Mouse (Mus musculus): ENCODE results near the gene Kmt5c.

Kmt5c gene

GRCm38 (mm10) chr7:4746326-4746980 is 6.5 kb downstream of the Kmt5c start:
- DNase-seq (ENCODE audit: low read depth, low spot score), result no peak

DNA sequence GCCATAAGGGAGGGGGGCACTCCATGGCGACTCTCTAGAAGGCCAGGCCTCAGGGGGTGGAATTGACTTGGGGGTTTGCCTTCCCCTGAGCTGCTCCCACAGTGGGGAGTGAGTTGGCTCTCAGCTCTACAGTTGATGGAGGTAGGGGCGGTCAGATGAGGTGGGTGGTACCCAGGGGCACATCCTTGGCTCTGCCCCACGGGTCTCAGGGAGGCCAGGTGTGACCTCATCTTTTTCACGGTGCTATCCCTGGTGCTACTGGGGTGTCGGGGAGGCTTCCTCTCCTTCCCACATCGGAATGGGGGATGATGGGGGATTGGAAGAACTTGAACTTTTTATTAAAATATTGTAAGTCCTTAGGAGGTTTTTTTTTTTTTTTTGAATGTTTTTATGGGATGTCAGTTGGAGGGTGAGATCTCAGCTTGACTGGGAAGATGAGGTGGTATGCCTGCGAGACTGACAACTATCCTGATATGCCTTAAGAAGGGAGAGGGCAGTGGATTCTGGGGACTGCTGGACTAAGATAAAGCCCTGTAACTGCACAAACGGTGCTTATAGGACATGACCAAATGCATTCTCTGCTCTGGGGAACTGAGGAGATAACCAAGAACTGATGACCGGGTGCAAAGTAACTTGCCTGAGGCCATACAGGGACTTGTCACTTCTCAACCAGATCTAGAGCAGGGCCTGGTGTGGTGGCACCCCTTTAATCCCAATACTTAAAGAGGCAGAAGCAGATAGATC is 7.4 kb downstream of the Kmt5c start:
- no peak for DNase-seq (ENCODE audit: low read depth, low spot score)

DNA sequence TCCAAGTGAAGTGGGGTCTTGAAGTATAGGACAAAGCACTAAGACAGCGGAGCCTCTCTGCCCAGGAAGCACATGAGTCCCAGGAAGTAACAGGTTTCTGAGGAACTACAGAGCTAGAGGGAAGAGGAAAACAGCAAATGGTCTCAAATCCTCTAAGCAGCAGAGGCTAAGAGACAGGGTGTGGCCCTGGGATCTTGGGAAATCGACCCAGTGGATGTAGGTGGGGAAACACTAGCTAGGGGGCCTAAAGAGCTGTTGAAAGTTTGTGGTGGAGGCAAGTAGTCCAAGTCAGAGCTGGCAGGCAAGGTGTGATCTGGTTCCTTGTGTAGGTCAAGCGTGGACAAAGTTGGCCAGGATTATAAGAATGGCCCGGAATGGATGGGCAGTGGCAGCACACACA is 8.4 kb downstream of the Kmt5c start:
- DNase-seq (ENCODE audit: low read depth, low spot score), result no peak

GRCm38 (mm10) chr7:4749169-4749568 is 9.3 kb downstream of the Kmt5c start:
- DNase-seq (ENCODE audit: low read depth, low spot score), result no peak

DNA sequence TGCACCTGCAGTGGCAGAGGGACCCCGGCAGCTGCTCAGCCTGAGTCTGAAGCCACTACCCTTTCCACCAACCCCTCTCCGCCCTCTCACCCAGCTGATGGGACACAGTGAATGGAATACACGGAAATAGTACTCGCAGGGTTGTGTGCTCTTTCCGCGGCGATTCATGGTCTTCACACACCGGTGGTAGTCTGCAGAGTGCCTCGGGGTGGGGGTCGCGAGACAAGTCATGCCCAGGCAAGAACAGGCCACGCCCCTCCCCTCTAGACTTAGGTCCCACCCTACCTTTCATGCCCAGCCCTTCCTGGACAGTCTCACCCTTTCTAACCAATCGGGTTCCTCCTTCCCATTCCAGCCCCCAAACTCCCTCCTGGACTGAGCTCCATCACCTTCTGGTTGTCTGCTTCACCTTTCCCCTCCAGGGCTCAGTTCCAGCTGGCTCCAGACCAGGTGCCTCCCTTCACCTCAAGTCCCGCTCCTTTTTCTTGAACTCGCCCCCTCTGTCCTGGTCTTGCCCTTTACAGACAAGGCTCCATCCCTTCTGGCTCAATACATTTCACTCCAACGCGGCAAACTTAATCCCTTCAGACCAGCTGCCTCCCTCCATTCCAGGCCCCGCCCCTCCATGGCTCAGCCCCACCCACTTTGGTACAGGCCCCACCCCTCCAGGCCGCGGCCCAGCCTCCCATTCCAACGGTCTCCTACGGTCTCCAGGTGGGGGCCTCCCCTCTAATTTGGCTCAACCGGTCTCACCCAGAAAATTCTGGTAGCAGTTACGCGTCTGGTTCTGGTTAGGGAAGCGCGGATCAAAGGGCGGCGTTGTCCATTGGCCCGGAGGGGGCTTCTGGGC is 12.3 kb downstream of the Kmt5c start:
- DNase-seq (ENCODE audit: low read depth, low spot score), result no peak

GRCm38 (mm10) chr7:4752821-4753570 is 13.1 kb downstream of the Kmt5c start, which contains the start of gene Cox6b2:
TSS of gene Cox6b2 (minus strand) at chr7:4753094.
- no peak for DNase-seq (ENCODE audit: low read depth, low spot score)

DNA sequence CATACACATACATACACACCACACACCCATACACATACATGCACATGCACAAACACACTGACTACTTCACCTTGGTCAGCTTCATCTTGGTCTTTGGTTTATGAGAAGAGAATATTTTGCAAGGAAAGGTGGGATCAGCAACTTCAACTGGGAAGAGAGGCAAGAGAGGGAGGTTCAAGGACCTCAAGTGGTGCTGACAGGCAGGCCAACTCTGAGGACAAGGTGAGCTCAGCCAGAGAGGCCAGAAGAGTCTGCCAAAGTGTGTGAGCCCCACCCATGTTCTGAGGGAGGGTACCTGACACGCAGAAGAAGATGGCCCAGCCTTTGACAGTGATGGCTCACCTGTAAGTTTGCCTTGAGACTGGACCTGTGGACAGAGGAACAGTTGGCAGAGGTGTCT is 19.8 kb downstream of the Kmt5c start:
- no peak for DNase-seq (ENCODE audit: low read depth, low spot score)

- no peak for DNase-seq (ENCODE audit: low read depth, low spot score)
Observed at GRCm38 (mm10) chr7:4764946-4765710, 25.2 kb downstream of the Kmt5c start.

DNA sequence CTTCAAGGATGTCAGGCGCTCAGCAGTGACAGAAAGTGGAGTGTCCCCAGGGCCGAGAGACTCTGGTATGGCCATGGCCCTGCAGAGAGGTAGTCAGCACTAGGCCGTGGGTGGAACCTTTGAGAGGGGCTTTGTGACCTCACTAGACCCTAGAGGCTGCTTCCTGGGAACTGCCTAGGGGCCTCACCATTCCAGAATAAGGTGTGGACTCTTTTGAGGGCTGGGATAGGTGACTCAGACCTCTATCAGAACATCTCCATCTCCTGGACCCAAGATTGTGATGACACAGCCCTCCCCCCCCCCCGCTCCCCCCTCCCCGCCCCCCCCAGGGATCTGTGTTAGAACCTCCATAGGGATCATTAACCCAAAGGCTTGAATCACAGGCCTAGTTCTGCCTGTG is 31.3 kb downstream of the Kmt5c start, which contains the start of gene Fam71e2:
Gene Fam71e2, minus strand, starts transcription at position 101 of the 400 bp plus-strand sequence.
- no peak for DNase-seq (ENCODE audit: low read depth, low spot score)

GRCm38 (mm10) chr7:4776131-4776530 is 36.2 kb downstream of the Kmt5c start:
- DNase-seq (ENCODE audit: low read depth, low spot score), result no peak

DNA sequence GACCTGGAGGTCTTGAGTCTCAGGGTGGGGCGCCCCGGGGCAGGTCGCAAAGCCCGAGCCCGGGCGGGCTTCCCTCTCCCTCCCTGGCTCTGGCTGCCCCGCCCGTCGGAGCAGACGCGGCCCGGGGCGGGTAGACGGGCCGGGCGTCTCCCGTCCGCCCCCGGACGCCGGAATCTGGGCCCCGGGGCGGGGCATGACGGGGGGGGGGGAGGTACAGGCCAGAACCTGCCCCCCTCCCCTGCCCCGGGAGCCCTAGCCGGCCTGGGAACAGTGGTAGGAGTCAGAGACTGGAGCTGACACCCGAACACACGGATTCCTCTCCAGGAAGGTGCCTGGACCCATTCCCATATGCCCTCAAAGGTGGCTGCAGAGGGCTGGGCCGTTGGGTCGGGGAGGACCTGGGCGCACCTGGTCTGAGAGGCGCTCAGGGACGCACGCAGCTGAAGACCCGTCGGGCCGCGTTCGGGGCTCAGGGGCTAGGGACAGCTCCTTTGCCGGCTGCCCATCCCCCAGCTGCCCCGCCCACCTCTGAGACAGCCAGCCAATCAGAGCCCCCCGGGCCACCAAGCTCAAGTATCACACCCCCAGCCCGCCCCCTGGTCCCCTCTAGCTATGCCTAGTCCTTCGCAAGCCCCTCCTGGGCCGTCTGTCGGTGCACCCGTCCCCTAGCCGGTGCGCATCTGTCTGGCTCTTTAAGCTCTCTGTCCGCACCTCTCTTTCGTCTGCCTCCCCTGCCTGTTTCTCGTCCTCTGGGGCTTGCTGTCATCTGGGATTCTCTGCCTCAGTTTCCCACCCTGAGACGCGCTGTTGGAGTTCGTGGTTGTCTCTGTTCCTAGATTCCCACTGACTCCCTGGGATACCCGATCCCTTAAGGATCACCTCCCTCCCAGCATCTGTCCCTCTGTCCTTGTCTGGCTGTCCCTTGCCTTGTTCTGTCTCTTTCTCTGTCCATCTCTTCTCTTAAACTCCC is 37.2 kb downstream of the Kmt5c start:
- no peak for DNase-seq (ENCODE audit: low read depth, low spot score)

- no peak for DNase-seq (ENCODE audit: low read depth, low spot score)
Observed at GRCm38 (mm10) chr7:4777851-4778637, 38.1 kb downstream of the Kmt5c start.

DNA sequence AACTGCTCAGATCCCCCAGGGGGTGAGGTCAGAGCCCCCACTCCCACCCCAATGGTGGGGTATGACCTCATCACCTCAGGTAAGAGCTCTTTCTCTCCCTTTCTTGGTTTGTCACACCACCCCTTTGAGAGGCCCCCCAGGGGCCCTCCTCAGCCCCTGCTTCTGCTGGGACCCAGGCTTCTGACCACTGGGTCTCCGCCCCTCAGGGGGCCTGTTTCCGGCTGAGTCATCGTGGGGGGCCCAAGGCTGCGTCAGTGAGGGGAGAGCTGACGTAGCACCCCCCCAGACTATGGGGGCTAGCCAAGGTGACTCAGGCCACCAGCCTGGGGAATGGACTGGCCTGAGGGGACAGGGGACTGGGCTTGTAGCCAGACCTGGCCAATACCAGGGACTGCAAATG is 40.0 kb downstream of the Kmt5c start:
- DNase-seq (ENCODE audit: low read depth, low spot score), result no peak

DNA sequence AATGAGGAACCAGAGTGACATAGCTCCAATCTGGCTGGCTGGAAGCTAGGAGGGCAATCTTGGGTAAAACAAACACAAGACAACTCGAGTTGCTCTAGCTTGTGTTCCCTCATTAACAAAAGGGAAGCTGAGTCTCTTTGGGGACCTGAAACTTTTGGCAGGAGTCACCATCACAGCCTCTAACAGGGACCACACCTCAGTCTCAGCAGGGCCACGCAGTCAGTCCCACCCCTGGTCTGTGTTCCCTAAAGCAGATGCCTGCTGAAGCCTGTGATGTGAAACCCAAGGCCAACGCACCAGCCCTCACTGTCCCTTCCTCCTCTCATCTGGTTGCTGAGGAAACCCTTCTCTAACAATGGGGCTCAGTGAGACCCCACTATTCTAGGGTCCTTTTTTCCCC is 42.2 kb downstream of the Kmt5c start:
- DNase-seq (ENCODE audit: low read depth, low spot score), result no peak

DNA sequence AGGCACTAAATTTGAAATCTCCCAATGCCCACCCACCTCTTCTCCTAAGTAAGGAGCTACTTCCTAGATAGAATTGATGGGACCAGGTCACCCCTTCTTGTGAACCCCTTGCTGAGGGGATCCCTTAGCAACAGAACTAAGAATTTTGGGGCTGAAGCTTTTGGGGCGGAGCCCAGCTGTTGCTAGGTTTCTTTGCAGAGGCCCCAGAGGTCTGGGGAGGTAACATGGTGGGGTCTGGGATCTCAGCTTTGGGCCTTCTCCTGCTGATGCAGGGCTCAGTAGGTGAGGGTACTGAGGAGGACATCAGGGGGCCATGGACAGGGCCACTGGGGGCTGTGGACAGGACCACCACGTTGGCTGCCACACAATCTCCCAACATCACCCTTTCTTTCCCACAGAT is 42.8 kb downstream of the Kmt5c start, which contains the start of the genes Il11 and Tmem190:
Gene Il11, minus strand, starts transcription at position 101 of the 400 bp plus-strand sequence.
Gene Tmem190, plus strand, starts transcription at position 179 of the 400 bp plus-strand sequence.
- no peak for DNase-seq (ENCODE audit: low read depth, low spot score)

- no peak for DNase-seq (ENCODE audit: low read depth, low spot score)
Observed at GRCm38 (mm10) chr7:4783667-4784268, 43.9 kb downstream of the Kmt5c start.

GRCm38 (mm10) chr7:4788499-4789435 is 48.9 kb downstream of the Kmt5c start:
- no peak for DNase-seq (ENCODE audit: low read depth, low spot score)

All from retina, adult 2 months (tissue).